Mouse (Mus musculus) right cerebral cortex, postnatal 14 days (tissue): Measurements from ENCODE around the gene Tbc1d22a.

Experiments
- DNase-seq: peaks from one replicate; pipeline ENCODE4 v3.0.0; 2022

Gene Tbc1d22a

DNA sequence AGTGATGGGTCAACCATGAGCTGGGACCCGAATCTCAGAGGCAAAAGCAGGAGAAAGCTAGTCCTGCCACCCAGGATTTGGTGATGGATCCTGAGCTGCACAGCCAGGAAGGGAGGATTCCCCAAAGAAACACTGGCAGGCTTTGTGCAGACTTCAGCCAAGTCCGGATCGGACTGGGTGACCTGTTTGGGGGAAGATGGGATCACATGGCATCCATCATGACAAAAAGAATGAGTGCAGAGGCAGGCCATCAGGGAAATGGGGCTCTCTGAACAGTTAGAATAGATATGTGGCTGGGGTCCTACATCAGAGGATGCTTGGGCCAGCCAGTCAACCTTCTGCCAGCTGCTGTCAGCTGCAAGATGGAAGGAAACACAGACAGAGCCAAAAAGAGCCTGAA is 328.1 kb downstream of the Tbc1d22a start:
- no peak for DNase-seq

- DNase-seq: no peak
These were observed 330.0 kb downstream of the Tbc1d22a start for GRCm38 (mm10) chr15:86544122-86544795.
